Mouse (Mus musculus) kidney, adult 9 months (tissue): ENCODE data around the gene Il20ra.
A peak's percentile ranks its signal among the peaks of the same experiment; 100 is the strongest.
"Not testable (repeated sequence)": the region's sequence is repeated elsewhere in the genome, so short reads cannot be mapped to it uniquely, and the experiment has no call there.

Experiments used
- DNase-seq: peaks from one replicate; pipeline ENCODE4 v3.0.0; 2022

The Il20ra gene

GRCm38 (mm10) chr10:19712421-19712836 lies at the start of gene Il20ra:
TSS of gene Il20ra (plus strand) at chr10:19712570.
- peak; percentile 29 for DNase-seq

GRCm38 (mm10) chr10:19668973-19669372 lies 43.4 kb upstream of the Il20ra start:
- DNase-seq, result peak; percentile 7

- no peak for DNase-seq
Observed at GRCm38 (mm10) chr10:19672015-19672414, 40.4 kb upstream of the Il20ra start.

GRCm38 (mm10) chr10:19673146-19673545 lies 39.2 kb upstream of the Il20ra start:
- DNase-seq, result no peak

- DNase-seq, result no peak
Observed at GRCm38 (mm10) chr10:19687686-19688085, 24.7 kb upstream of the Il20ra start.

- no peak for DNase-seq
Observed at GRCm38 (mm10) chr10:19691287-19691686, 21.1 kb upstream of the Il20ra start.

GRCm38 (mm10) chr10:19691771-19692170 lies 20.6 kb upstream of the Il20ra start:
- peak; percentile 14 for DNase-seq

GRCm38 (mm10) chr10:19692332-19692731 lies 20.0 kb upstream of the Il20ra start:
- DNase-seq, result no peak

- peak; percentile 26 for DNase-seq
Observed at GRCm38 (mm10) chr10:19692988-19693387, 19.4 kb upstream of the Il20ra start.

GRCm38 (mm10) chr10:19693629-19694028 lies 18.7 kb upstream of the Il20ra start:
- peak; percentile 38 for DNase-seq

GRCm38 (mm10) chr10:19699331-19699730 lies 13.0 kb upstream of the Il20ra start:
- no peak for DNase-seq

- no peak for DNase-seq
Observed at GRCm38 (mm10) chr10:19704445-19704844, 7.9 kb upstream of the Il20ra start.

- DNase-seq, result no peak
Observed at GRCm38 (mm10) chr10:19707768-19708167, 4.6 kb upstream of the Il20ra start.

- DNase-seq, result peak; percentile 31
Observed at GRCm38 (mm10) chr10:19708277-19709070, 3.9 kb upstream of the Il20ra start.

- no peak for DNase-seq
Observed at GRCm38 (mm10) chr10:19711020-19711419, 1.4 kb upstream of the Il20ra start.

GRCm38 (mm10) chr10:19711551-19712171 lies 709 bp upstream of the Il20ra start:
- no peak for DNase-seq

- DNase-seq, result no peak
Observed at GRCm38 (mm10) chr10:19718627-19719026, 6.3 kb downstream of the Il20ra start.

- DNase-seq, result no peak
Observed at GRCm38 (mm10) chr10:19722320-19722719, 9.9 kb downstream of the Il20ra start.

- no peak for DNase-seq
Observed at GRCm38 (mm10) chr10:19724158-19724832, 11.9 kb downstream of the Il20ra start.

- not testable (repeated sequence) for DNase-seq
Observed at GRCm38 (mm10) chr10:19738442-19738841, 26.1 kb downstream of the Il20ra start.

- no peak for DNase-seq
Observed at GRCm38 (mm10) chr10:19745662-19746061, 33.3 kb downstream of the Il20ra start.

- no peak for DNase-seq
Observed at GRCm38 (mm10) chr10:19746156-19746555, 33.8 kb downstream of the Il20ra start.

GRCm38 (mm10) chr10:19747661-19748060 lies 35.3 kb downstream of the Il20ra start:
- no peak for DNase-seq

GRCm38 (mm10) chr10:19765459-19765858 lies 53.1 kb downstream of the Il20ra start:
- DNase-seq, result no peak
